In the genomic region with DNA sequence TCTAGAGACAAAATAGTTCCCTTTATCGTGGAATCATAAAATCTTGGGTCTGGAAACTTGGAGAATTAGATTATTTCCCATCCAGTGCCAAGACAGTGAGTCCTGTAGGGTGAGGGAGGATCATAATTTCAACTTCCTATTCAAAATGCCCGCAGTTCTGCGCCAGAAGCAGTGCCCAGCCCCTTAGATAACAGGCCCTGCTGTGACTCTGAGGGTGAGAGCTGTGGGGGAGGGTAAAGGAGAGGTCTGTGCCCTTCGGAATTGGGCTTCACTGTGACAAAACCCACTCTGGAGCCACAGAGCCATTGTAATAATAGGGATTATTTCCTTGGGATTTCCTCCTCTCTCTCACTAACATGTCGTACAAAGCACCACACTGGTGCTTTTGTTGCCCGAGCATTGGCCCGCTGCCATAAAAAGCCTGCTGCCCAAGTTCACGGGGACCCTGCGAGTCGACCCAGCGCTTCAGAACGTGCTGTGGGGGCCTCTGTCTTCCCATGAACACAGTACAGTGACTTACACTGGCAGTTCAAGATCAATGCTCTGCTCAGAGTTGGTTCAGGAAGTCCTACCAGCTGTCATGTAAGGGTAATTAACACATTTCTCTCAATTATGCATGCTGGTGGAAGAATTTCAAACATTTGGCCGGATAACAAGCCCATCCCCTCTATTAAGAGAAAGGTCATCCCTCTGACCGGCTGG, we compare ENCODE assay signal across 8 mouse cellular contexts.
DNase-seq lines count a peak whose midpoint lies in the region; ATAC-seq and TF ChIP-seq lines count a peak whose summit lies in the region.

No protein-coding gene starts in this region.

- H3K36me3 ChIP-seq in embryonic facial prominence, embryonic 12.5 days = peaks cover 7% of the 10 kb centered on the region

- TF ChIP-seq CTCF in layer of hippocampus, adult 2 months (conservative IDR thresholded peaks at IDR 0.05) = no peak

- peak; percentile 54 for ATAC-seq in embryonic facial prominence, embryonic 12.5 days (ENCODE audit: insufficient number of reproducible peaks, insufficient read depth, low FRiP score, low TSS enrichment)

- 19% methylated on average over 14 of the region's 14 CpGs for WGBS in embryonic facial prominence, embryonic 12.5 days

- no peak overlapping the region for H3K9ac ChIP-seq in embryonic facial prominence, embryonic 12.5 days

- peak overlapping the region; percentile 29 for H3K4me2 ChIP-seq in embryonic facial prominence, embryonic 12.5 days (replicated peaks)

- H3K4me3 ChIP-seq in embryonic facial prominence, embryonic 12.5 days = no peak overlapping the region
- no peak overlapping the region for H3K4me3 ChIP-seq in layer of hippocampus, adult 2 months

- DNase-seq in right cerebral cortex, postnatal 4 days = peak; percentile 62
- DNase-seq in right cerebral cortex, postnatal 36 days (ENCODE audit: low spot score in 2 of 2) = no peak
- peak; percentile 75 for DNase-seq in heart, postnatal 4 days
- DNase-seq in layer of hippocampus, adult 2 months (ENCODE audit: low spot score in 2 of 2) = peak; percentile 38 to 53
- peak; percentile 68 for DNase-seq in lung, postnatal 36 days
- DNase-seq in testis, postnatal 10 days (ENCODE audit: low spot score) = peak; percentile 78
- DNase-seq in spleen, postnatal 36 days (ENCODE audit: low spot score in 2 of 2) = no peak

- H3K4me1 ChIP-seq in embryonic facial prominence, embryonic 12.5 days = peaks cover 48% of the 10 kb centered on the region

- no peaks in the 10 kb centered on the region for H3K9me3 ChIP-seq in embryonic facial prominence, embryonic 12.5 days

- H3K27ac ChIP-seq in embryonic facial prominence, embryonic 12.5 days = peak overlapping the region; percentile 90
- peak overlapping the region; percentile 81 for H3K27ac ChIP-seq in layer of hippocampus, adult 2 months

- H3K27me3 ChIP-seq in embryonic facial prominence, embryonic 12.5 days = no peaks in the 10 kb centered on the region

Comparison
In these comparisons a context has a peak if more than half of its experiments do, and no peak if none do; other contexts are left out.
1. DNase-seq: peak in right cerebral cortex, postnatal 4 days (single experiment), heart, postnatal 4 days (single experiment), layer of hippocampus, adult 2 months (2 of 2), lung, postnatal 36 days (single experiment) and testis, postnatal 10 days (single experiment); none in right cerebral cortex, postnatal 36 days (0 of 2) and spleen, postnatal 36 days (0 of 2).